Mouse (Mus musculus): ENCODE measurements around the gene Kcnip2.

The Kcnip2 gene

GRCm38 (mm10) chr19:45815831-45816405, at the start of gene Kcnip2:
Kcnip2 (minus strand) TSS chr19:45816061.
- DNase-seq (ENCODE audit: low spot score in 2 of 2): no peak

GRCm38 (mm10) chr19:45855284-45855920, 39.5 kb upstream of the Kcnip2 start:
- no peak for DNase-seq (ENCODE audit: low spot score in 2 of 2)

- DNase-seq (ENCODE audit: low spot score in 2 of 2): no peak
These were observed 38.7 kb upstream of the Kcnip2 start for GRCm38 (mm10) chr19:45854521-45854920.

- DNase-seq (ENCODE audit: low spot score in 2 of 2): no peak
These were observed 31.9 kb upstream of the Kcnip2 start for GRCm38 (mm10) chr19:45847733-45848093.

GRCm38 (mm10) chr19:45847016-45847732, 31.3 kb upstream of the Kcnip2 start:
- DNase-seq (ENCODE audit: low spot score in 2 of 2): no peak

- no peak for DNase-seq (ENCODE audit: low spot score in 2 of 2)
These were observed 28.3 kb upstream of the Kcnip2 start for GRCm38 (mm10) chr19:45844209-45844608.

GRCm38 (mm10) chr19:45843424-45843823, 27.6 kb upstream of the Kcnip2 start:
- no peak for DNase-seq (ENCODE audit: low spot score in 2 of 2)

GRCm38 (mm10) chr19:45837050-45837994, 21.5 kb upstream of the Kcnip2 start:
- DNase-seq (ENCODE audit: low spot score in 2 of 2): no peak

- DNase-seq (ENCODE audit: low spot score in 2 of 2): no peak
These were observed 19.6 kb upstream of the Kcnip2 start for GRCm38 (mm10) chr19:45835490-45835889.

- no peak for DNase-seq (ENCODE audit: low spot score in 2 of 2)
These were observed 17.8 kb upstream of the Kcnip2 start for GRCm38 (mm10) chr19:45833665-45834064.

- DNase-seq (ENCODE audit: low spot score in 2 of 2): no peak
These were observed 14.8 kb upstream of the Kcnip2 start for GRCm38 (mm10) chr19:45830679-45831078.

- no peak for DNase-seq (ENCODE audit: low spot score in 2 of 2)
These were observed 11.9 kb upstream of the Kcnip2 start for GRCm38 (mm10) chr19:45827736-45828135.

- no peak for DNase-seq (ENCODE audit: low spot score in 2 of 2)
These were observed 11.3 kb upstream of the Kcnip2 start for GRCm38 (mm10) chr19:45827125-45827524.

GRCm38 (mm10) chr19:45826146-45826545, 10.3 kb upstream of the Kcnip2 start:
- no peak for DNase-seq (ENCODE audit: low spot score in 2 of 2)

- DNase-seq (ENCODE audit: low spot score in 2 of 2): no peak
These were observed 6.0 kb upstream of the Kcnip2 start for GRCm38 (mm10) chr19:45821832-45822231.

GRCm38 (mm10) chr19:45817816-45818490, 2.1 kb upstream of the Kcnip2 start:
- DNase-seq (ENCODE audit: low spot score in 2 of 2): no peak

GRCm38 (mm10) chr19:45816727-45817126, 866 bp upstream of the Kcnip2 start:
- no peak for DNase-seq (ENCODE audit: low spot score in 2 of 2)

GRCm38 (mm10) chr19:45815170-45815569, 691 bp downstream of the Kcnip2 start:
- DNase-seq (ENCODE audit: low spot score in 2 of 2): no peak

GRCm38 (mm10) chr19:45813801-45814200, 2.1 kb downstream of the Kcnip2 start:
- DNase-seq (ENCODE audit: low spot score in 2 of 2): no peak

- peak; percentile 57 to 75 for DNase-seq (ENCODE audit: low spot score in 2 of 2)
These were observed 2.6 kb downstream of the Kcnip2 start for GRCm38 (mm10) chr19:45813263-45813662.

GRCm38 (mm10) chr19:45812673-45813252, 3.1 kb downstream of the Kcnip2 start:
- DNase-seq (ENCODE audit: low spot score in 2 of 2): no peak

All from urinary bladder, adult 18-20 months (tissue).